Mouse (Mus musculus) forebrain, embryonic 15.5 days (tissue): ENCODE measurements around the gene Abca3. TPM values are rescaled to one million over a fixed set of nuclear protein-coding genes. Genes with fewer than 3 reads are reported as not detected.

Source experiments
- ATAC-seq: fragments of 200-750 bp; cut with Nextera tagmentation; replicated peaks from 2 replicates; pipeline ENCODE4 v1.8.0; 2017; ENCODE audit warnings: mild to moderate bottlenecking, moderate TSS enrichment, moderate library complexity
- H3K27ac ChIP-seq: fragments of 300-500 bp; sonication (generic); replicated peaks from 2 replicates; pipeline ENCODE4 v1.5.1; 2015; ENCODE audit warnings: mild to moderate bottlenecking, inconsistent platforms
- H3K27me3 ChIP-seq: fragments of 300-500 bp; sonication (generic); 2 replicates; pipeline ENCODE4 v1.6.1; 2015; ENCODE audit warnings: inconsistent platforms
- H3K36me3 ChIP-seq: fragments of 300-500 bp; sonication (generic); 2 replicates; pipeline ENCODE4 v1.6.1; 2015; ENCODE audit warnings: mild to moderate bottlenecking, inconsistent platforms
- H3K4me1 ChIP-seq: fragments of 300-500 bp; sonication (generic); 2 replicates; pipeline ENCODE4 v1.6.1; 2015; ENCODE audit warnings: inconsistent platforms
- H3K4me2 ChIP-seq: fragments of 300-500 bp; sonication (generic); replicated peaks from 2 replicates; pipeline ENCODE4 v1.6.1; 2015; ENCODE audit warnings: mild to moderate bottlenecking, inconsistent platforms
- H3K4me3 ChIP-seq: fragments of 300-500 bp; sonication (generic); 2 replicates; pipeline ENCODE4 v1.5.1; 2015; ENCODE audit warnings: mild to moderate bottlenecking, inconsistent platforms
- H3K9ac ChIP-seq: fragments of 300-500 bp; sonication (generic); replicated peaks from 2 replicates; pipeline ENCODE4 v1.6.1; 2015; ENCODE audit warnings: mild to moderate bottlenecking, inconsistent platforms
- H3K9me3 ChIP-seq: fragments of 300-500 bp; sonication (generic); 2 replicates; pipeline ENCODE4 v1.6.1; 2016; ENCODE audit warnings: inconsistent platforms
- WGBS: fragments of 180-500 bp; shearing (Covaris S2); methylation state at CpG from one replicate; pipeline ENCODE4 v1.1.7; 2015; ENCODE audit warnings: mixed read lengths; 5-methylcytosine and 5-hydroxymethylcytosine counted together
- polyA plus RNA-seq: library from polyadenylated mRNA; unstranded; fragments of >200 nt; fragmentation: Nextera tagmentation; extraction: Ambion mirVana; gene quantifications from 2 replicates; pipeline ENCODE4 v1.2.1, GENCODE M21; 2015

Gene Abca3
- polyA plus RNA-seq, result 21.5 and 21.7 TPM in 2 replicates

DNA sequence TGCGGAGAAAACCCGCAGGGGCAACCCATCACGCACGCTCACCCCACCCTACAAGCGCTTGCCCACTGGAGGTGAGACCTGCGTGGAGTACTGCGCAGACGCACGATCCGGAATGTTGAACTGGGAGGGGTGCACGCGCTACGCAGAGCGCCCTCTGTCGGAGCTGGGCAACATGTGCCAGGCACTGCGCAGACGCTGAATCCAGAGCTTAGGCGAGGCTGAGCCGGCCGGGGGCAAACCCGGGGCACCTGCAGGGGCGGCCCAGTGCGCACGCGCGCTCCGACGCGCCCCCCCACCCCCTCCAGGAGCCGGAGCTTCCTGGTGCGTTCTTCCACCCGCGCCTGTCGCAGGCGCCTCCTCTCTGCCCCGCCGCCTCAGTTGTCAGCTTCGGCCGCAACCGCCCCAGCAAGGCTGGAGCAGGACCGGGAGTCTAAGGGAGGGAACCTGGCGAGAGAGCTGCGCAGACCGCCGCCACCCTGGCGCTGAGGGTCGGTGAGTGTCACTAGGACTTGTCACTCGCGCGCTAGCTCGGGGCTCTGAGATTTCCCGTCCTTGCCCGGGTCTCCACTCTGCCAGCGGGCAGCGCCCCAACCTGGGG lies at the start of gene Abca3:
Gene Abca3, plus strand, starts transcription at position 191 of the 598 bp plus-strand sequence.
- Histone ChIP-seq H3K4me1 (peaks cover 26% of the 10 kb centered on the region), H3K27ac (peak within 1 kb of the TSS; percentile 65), H3K27me3 (0 out of 2 replicates have a peak, but pooled peaks cover 4% of the 10 kb centered on the region), H3K4me3 (peak within 1 kb of the TSS; percentile 76), H3K9me3 (no peaks in the 10 kb centered on the region), H3K4me2 (peak within 1 kb of the TSS; percentile 82), H3K9ac (peak within 1 kb of the TSS; percentile 85), H3K36me3 (no peaks in the 10 kb centered on the region)
- WGBS, result under 1% methylated on average over 51 of the region's 55 CpGs
- ATAC-seq, result peak; percentile 98

DNA sequence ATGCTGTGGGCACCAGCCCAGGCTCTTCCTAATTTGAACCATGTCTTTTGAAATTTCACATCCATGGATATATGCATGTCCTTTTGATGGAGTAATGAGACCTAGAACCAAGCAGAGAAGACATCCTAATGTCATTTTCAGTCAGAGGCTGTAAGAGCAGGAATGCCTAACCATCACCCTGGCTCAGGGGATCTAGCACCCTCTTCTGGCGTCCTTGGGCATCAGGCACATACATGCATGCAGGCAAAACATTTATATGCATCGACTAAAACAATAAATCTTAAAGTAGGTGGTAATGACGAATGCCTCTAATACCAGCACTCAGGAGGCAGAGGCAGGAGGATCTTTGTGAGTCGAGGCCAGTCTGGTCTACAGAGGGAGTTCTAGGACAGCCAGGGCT lies 44.2 kb upstream of the Abca3 start:
- Histone ChIP-seq H3K27me3 (0 out of 2 replicates have a peak, but pooled peaks cover 2% of the 10 kb centered on the region), H3K9me3 (no peaks in the 10 kb centered on the region), H3K36me3 (no peaks in the 10 kb centered on the region), H3K27ac (no peak overlapping the region), H3K9ac (no peak overlapping the region), H3K4me1 (no peaks in the 10 kb centered on the region), H3K4me2 (no peak overlapping the region), H3K4me3 (no peak overlapping the region)
- no peak for ATAC-seq
- WGBS, result 58% methylated on average over 4 of the region's 4 CpGs

DNA sequence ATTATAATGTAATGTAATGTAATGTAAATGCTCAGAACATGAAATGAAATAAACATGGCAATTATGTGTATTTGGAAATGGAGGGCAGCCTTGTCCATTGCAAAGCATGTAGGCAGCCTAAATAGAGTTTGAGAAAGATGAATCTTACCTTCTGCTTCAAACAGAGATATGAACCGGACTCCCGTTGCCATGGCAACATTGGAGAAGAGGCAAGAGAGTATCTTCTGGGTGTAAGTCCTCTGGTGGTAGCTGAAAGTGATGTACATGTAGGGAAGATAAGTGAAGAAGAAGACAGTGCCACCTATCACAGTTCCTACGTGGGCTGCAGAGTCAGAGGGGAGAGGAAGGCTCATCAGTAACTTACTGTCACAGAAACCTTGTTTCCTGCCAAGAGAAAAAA lies 30.9 kb upstream of the Abca3 start:
- Histone ChIP-seq H3K36me3 (no peaks in the 10 kb centered on the region), H3K9ac (no peak overlapping the region), H3K4me1 (no peaks in the 10 kb centered on the region), H3K27ac (no peak overlapping the region), H3K4me3 (no peak overlapping the region), H3K9me3 (no peaks in the 10 kb centered on the region), H3K4me2 (no peak overlapping the region), H3K27me3 (no peaks in the 10 kb centered on the region)
- 84% methylated on average over 3 of the region's 3 CpGs for WGBS
- no peak for ATAC-seq

DNA sequence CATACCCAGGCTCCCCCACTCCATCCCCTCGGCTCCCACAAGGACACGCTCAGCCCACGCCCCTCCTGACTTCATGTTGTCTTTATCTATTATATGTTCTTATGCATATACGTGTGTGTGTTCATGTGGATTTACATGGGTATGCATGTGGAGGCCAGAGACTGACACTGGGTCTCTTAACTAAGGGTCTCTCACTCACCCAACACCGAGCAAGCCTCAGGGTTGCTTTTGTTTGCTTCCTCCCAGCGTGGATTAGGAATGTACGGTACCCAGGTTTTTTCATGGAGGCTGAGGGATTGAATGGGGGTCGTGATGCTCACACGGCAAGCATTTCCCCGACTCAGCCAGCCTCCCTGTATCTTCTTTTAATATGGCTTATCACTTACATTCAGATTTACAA lies 26.7 kb upstream of the Abca3 start:
- H3K27me3 ChIP-seq, result no peaks in the 10 kb centered on the region
- no peaks in the 10 kb centered on the region for H3K4me1 ChIP-seq
- no peaks in the 10 kb centered on the region for H3K9me3 ChIP-seq
- H3K27ac ChIP-seq, result no peak overlapping the region
- no peaks in the 10 kb centered on the region for H3K36me3 ChIP-seq
- no peak overlapping the region for H3K4me3 ChIP-seq
- ATAC-seq, result no peak
- WGBS, result 88% methylated on average over 10 of the region's 10 CpGs
- H3K4me2 ChIP-seq, result no peak overlapping the region
- H3K9ac ChIP-seq, result no peak overlapping the region

DNA sequence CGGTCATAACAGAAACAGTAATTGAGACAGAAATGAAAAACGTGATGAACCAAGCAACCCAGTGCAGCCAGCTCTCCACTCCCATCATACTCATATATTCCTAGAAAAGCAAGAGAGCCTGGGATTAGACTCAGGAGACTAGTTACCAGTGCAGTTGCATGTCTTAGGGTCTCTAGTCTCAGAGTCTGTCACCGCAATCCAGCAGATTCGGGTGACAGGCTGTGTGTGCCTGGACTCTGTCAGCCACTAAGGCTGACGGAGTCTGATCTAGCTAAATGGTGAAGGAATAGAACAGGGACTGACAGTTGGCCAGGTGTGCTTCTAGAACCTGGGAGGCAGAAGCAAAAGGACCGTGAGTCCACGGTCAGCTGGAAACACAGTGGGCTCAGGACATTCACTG lies 24.1 kb upstream of the Abca3 start:
- Histone ChIP-seq H3K9me3 (no peaks in the 10 kb centered on the region), H3K9ac (no peak overlapping the region), H3K4me1 (no peaks in the 10 kb centered on the region), H3K36me3 (no peaks in the 10 kb centered on the region), H3K27ac (no peak overlapping the region), H3K27me3 (no peaks in the 10 kb centered on the region), H3K4me2 (no peak overlapping the region), H3K4me3 (no peak overlapping the region)
- ATAC-seq, result no peak
- WGBS, result 73% methylated on average over 7 of the region's 7 CpGs

DNA sequence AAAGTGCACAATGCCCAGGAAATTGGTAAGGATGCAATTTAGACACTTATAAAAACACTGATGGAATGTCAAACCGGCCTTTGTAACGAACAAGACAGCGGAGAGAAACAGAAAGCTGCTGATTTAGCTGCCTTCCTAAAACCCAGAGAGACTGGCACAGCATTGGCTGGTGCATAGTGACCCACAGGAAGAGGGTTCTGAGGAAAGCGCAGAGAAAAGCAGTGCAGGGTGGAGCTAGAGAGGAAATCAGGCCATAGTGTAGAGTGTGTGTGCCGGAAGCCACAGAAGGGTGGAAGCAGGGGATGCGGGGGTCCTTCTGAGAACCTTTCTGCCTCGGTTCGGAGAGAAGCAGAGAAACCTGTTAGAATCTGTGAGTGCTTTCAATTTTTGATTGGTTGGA lies 7.1 kb upstream of the Abca3 start:
- no peak overlapping the region for H3K9ac ChIP-seq
- no peak overlapping the region for H3K4me3 ChIP-seq
- no peaks in the 10 kb centered on the region for H3K27me3 ChIP-seq
- no peak overlapping the region for H3K4me2 ChIP-seq
- H3K4me1 ChIP-seq, result no peaks in the 10 kb centered on the region
- H3K9me3 ChIP-seq, result no peaks in the 10 kb centered on the region
- ATAC-seq, result no peak
- H3K36me3 ChIP-seq, result no peaks in the 10 kb centered on the region
- WGBS, result 84% methylated on average over 8 of the region's 8 CpGs
- no peak overlapping the region for H3K27ac ChIP-seq

DNA sequence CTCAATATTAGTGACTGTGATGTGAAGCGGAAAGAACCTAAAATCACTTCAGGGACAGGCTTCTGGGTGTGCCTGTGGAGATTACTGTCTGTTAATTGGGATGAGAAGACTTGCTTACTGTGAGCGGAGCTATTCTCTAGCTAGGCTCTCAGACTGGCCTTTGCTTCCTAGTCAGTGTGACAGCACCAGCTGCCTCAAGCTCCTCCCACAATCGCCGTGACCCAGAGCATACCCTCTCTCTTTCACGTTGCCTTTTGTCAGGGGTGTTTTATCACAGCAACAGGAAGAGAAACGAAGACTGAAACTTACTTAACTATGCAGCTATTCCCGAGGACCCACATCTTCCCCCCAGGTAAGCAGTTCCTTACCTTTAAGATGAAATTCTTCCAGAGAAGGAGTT lies 4.9 kb upstream of the Abca3 start:
- H3K36me3 ChIP-seq, result no peaks in the 10 kb centered on the region
- H3K4me2 ChIP-seq, result no peak overlapping the region
- peaks cover 7% of the 10 kb centered on the region for H3K4me1 ChIP-seq
- H3K27me3 ChIP-seq, result 0 out of 2 replicates have a peak, but pooled peaks cover 4% of the 10 kb centered on the region
- H3K9ac ChIP-seq, result no peak overlapping the region
- no peak overlapping the region for H3K27ac ChIP-seq
- no peak overlapping the region for H3K4me3 ChIP-seq
- no peaks in the 10 kb centered on the region for H3K9me3 ChIP-seq
- ATAC-seq, result no peak
- WGBS, result 27% methylated on average over 7 of the region's 7 CpGs

DNA sequence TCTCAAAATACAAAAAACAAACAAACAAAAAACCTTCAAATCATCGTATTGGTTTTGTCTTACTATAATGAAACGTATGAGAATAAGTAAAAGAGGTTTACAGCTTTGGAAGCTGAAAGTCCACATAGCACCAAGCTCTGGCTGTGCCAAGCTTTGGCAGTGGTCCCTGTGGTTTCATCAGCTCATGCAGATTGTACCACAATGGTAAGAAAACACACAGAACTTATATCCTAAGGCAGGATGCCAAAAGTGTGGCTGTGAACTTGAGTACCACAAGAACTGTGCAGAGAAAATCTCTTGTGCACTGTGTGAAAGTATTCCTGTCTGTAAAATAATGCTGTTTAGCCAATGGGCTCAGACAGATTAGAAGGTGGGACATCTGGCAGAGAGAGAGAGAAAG lies 2.6 kb upstream of the Abca3 start:
- 64% methylated on average over 2 of the region's 2 CpGs for WGBS
- Histone ChIP-seq H3K9me3 (no peaks in the 10 kb centered on the region), H3K9ac (no peak overlapping the region), H3K27ac (no peak overlapping the region), H3K27me3 (0 out of 2 replicates have a peak, but pooled peaks cover 4% of the 10 kb centered on the region), H3K4me2 (no peak overlapping the region), H3K4me3 (no peak overlapping the region), H3K36me3 (no peaks in the 10 kb centered on the region), H3K4me1 (peaks cover 23% of the 10 kb centered on the region)
- ATAC-seq, result no peak

DNA sequence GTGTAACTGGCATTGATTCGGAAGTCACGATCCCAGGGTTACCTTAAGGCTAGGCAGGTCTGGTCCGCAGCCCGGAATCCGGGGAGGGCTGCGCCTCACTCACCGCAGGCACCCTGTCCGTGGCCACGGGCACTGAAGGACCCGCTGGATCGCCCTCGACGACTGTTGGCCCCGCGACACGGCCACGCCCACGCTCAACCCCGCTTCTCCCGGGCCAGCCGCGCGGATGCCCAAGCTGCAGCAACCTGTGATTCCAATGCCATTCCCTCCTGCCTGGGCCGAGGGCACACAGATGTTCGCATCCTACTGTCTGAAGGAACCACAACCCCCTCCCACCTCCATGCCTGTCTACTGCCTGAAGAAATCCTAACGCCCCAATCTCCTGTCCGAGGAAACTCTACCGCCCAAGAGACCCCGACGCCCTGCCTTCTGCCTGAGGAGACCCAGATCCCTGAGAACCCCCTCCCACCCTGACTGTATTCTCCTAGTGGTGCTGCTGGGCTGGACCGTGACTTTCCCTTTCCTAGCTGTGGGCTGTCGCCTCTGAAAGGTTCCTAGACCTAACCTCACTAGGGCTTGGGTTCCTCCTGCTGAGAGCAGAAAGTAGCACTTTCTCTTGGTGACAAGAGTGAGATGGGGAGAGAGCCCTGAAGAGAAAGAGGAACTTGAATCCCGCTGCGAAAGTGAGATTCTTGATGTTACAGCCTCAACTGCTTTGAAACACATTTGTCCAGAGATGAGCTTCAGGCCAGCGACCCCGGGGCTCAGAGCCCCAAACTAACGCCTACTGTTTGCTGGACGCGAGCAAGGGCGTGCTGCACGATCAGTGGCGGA lies 607 bp upstream of the Abca3 start, which contains the start of gene Abca17:
Gene Abca17, minus strand, starts transcription at position 143 of the 834 bp plus-strand sequence.
- Histone ChIP-seq H3K27ac (peak within 1 kb of the TSS; percentile 65; the same call in 1 of the 2 replicates), H3K9me3 (no peaks in the 10 kb centered on the region), H3K4me2 (peak within 1 kb of the TSS; percentile 82), H3K36me3 (no peaks in the 10 kb centered on the region), H3K4me3 (peak within 1 kb of the TSS; percentile 76), H3K4me1 (peaks cover 26% of the 10 kb centered on the region), H3K27me3 (0 out of 2 replicates have a peak, but pooled peaks cover 4% of the 10 kb centered on the region), H3K9ac (peak within 1 kb of the TSS; percentile 85)
- WGBS, result 4% methylated on average over 42 of the region's 42 CpGs
- ATAC-seq, result peak; percentile 33

DNA sequence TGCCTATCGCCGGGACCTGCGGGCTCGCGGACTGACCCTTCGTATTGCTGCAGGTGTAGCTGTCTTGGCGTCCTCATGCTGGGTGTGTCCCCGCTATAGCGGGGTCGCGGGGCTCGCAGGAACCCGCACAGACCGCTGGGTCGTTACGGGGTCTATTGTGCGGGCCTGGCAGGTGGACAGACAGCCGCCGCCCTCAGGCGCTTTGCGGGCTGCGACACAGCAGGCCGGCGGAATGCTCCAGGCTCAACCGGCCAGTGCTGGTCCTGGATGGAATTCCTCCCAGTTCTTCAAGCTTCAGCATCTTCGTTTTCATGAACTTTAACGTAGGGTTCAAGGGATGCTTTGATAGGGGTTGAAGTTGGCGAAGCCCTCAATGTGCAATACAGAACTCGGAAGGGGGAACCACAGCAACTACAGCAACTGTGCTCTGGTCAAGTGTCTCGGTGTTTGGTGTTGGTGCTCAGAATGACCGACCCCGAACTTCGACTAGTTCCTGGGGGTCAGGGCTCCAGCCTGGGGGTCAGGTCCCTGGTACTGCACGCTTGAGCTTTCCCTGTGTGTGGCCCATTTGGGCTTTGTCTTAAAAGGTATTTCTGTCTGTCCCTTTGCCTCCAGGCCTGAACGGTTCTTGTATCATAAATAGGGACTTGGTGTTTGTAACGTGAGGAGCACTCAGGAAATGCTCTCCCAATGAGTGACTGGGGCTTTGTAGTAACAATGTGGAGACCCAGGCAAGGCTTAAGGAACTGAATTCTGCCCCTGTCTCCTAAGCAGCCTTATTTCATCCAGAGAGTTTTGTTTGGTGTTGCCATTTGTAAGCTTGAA lies 832 bp downstream of the Abca3 start:
- Histone ChIP-seq H3K4me3 (peak overlapping the region; percentile 76), H3K4me1 (peaks cover 26% of the 10 kb centered on the region), H3K27ac (peak overlapping the region; percentile 65), H3K4me2 (peak overlapping the region; percentile 82), H3K36me3 (no peaks in the 10 kb centered on the region), H3K9me3 (no peaks in the 10 kb centered on the region), H3K27me3 (0 out of 2 replicates have a peak, but pooled peaks cover 4% of the 10 kb centered on the region), H3K9ac (peak overlapping the region; percentile 85)
- ATAC-seq, result no peak; the same call in 1 of the 2 replicates
- 1% methylated on average over 36 of the region's 36 CpGs for WGBS

DNA sequence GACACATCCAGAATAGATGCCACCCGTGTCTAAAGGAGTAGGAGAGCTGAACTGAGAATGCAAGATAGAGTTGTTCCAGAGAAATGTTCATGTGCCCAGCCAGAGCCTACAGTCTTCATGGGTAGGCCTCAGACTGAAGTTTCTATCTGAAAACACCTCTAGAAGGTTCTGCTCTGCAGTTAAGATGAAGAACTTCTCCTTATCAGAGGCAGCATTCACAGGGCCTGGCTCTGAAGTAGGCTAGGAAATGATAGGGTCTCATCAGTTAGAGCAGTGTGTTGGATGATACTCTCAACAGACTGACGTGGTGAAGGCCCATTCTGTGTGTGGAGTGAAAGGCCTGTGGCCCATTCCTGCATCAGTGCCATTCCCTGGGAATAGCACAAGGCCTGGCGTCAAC lies 2.2 kb downstream of the Abca3 start:
- WGBS, result 92% methylated on average over 3 of the region's 3 CpGs

More for the DNA sequence above, 2.2 kb downstream of the Abca3 start:
- no peak overlapping the region for H3K4me3 ChIP-seq
- no peak for ATAC-seq
- no peak overlapping the region for H3K4me2 ChIP-seq
- H3K9ac ChIP-seq, result no peak overlapping the region
- peaks cover 26% of the 10 kb centered on the region for H3K4me1 ChIP-seq
- H3K9me3 ChIP-seq, result no peaks in the 10 kb centered on the region
- H3K36me3 ChIP-seq, result no peaks in the 10 kb centered on the region
- 0 out of 2 replicates have a peak, but pooled peaks cover 4% of the 10 kb centered on the region for H3K27me3 ChIP-seq
- no peak overlapping the region for H3K27ac ChIP-seq
